Mouse (Mus musculus) cerebellum, adult 2 months (tissue): ENCODE data around the gene Zfp791. TPM values are rescaled to one million over a fixed set of nuclear protein-coding genes. Genes with fewer than 3 reads are reported as not detected.
"Not testable (repeated sequence)": the region's sequence is repeated elsewhere in the genome, so short reads cannot be mapped to it uniquely, and the experiment has no call there.

Source experiments
- DNase-seq, 2 experiments: peaks; one replicate each; pipeline ENCODE4 v3.0.0; 2021
- H3K27ac ChIP-seq: fragments of 200-500 bp; 2 replicates; pipeline ENCODE4 v1.5.1; 2012; ENCODE audit warnings: low read length, control low read depth, inconsistent platforms; ENCODE audit not compliant: insufficient read depth
- H3K27me3 ChIP-seq: fragments of 200-500 bp; 2 replicates; pipeline ENCODE4 v1.6.1; 2012; ENCODE audit warnings: inconsistent platforms, mild to moderate bottlenecking, low read length, moderate library complexity; ENCODE audit not compliant: control insufficient read depth, insufficient read depth
- H3K4me1 ChIP-seq: fragments of 200-500 bp; 2 replicates; pipeline ENCODE4 v1.6.1; 2011; ENCODE audit warnings: low read length; ENCODE audit not compliant: control insufficient read depth, insufficient read depth
- H3K4me3 ChIP-seq: fragments of 200-500 bp; replicated peaks from 2 replicates; pipeline ENCODE3; 2011; ENCODE audit warnings: mild to moderate bottlenecking, low read depth, low read length, control low read depth; ENCODE audit not compliant: insufficient read depth
- CTCF ChIP-seq: fragments of 200-500 bp; IDR thresholded peaks from 2 replicates; pipeline ENCODE4 v1.5.1; 2011; ENCODE audit warnings: low read depth, mild to moderate bottlenecking, control low read depth, low read length, moderate library complexity, borderline replicate concordance; ENCODE audit not compliant: insufficient read depth
- POLR2A ChIP-seq: fragments of 200-500 bp; IDR thresholded peaks from 2 replicates; pipeline ENCODE4 v1.6.1; 2011; ENCODE audit warnings: low read length, control low read depth, borderline replicate concordance; ENCODE audit not compliant: insufficient read depth
- WGBS: fragments of 180-500 bp; shearing (Covaris S2); methylation state at CpG from one replicate; pipeline ENCODE4 v1.1.7; 2018; 5-methylcytosine and 5-hydroxymethylcytosine counted together
- polyA plus RNA-seq: library from polyadenylated mRNA; depleted of rRNA; stranded (reverse); fragments of >200 nt; gene quantifications from 2 replicates; pipeline ENCODE4 v1.2.3, GENCODE M21; 2012; rRNA removed

The Zfp791 gene
- 4.5 and 4.8 TPM in 2 replicates for polyA plus RNA-seq

GRCm38 (mm10) chr8:85122995-85123394 lies at the start of gene Zfp791:
Gene Zfp791 (minus strand): TSS chr8:85123095.
- TF ChIP-seq CTCF = no peak
- TF ChIP-seq POLR2A = no peak
- WGBS = 81% methylated on average over 3 of the region's 3 CpGs
- no peaks in the 10 kb centered on the region for H3K27me3 ChIP-seq
- no peak for DNase-seq
- H3K4me1 ChIP-seq = no peaks in the 10 kb centered on the region; the same call in 1 of the 2 replicates
- H3K27ac ChIP-seq = no peak within 1 kb of the TSS
- no peak within 1 kb of the TSS for H3K4me3 ChIP-seq

- DNase-seq = peak; percentile 36 to 41
- WGBS = 13% methylated on average over 14 of the region's 14 CpGs
Observed at GRCm38 (mm10) chr8:85171291-85171690, 48.4 kb upstream of the Zfp791 start.

GRCm38 (mm10) chr8:85151624-85152023 lies 28.7 kb upstream of the Zfp791 start, which contains the start of gene Cks1brt:
Gene Cks1brt (plus strand): TSS chr8:85151924.
- no peak for DNase-seq
- Histone ChIP-seq H3K4me3 (no peak within 1 kb of the TSS), H3K27ac (no peak within 1 kb of the TSS), H3K27me3 (no peaks in the 10 kb centered on the region), H3K4me1 (no peaks in the 10 kb centered on the region)
- TF ChIP-seq CTCF (no peak), POLR2A (no peak)
- 83% methylated on average over 3 of the region's 3 CpGs for WGBS

More at GRCm38 (mm10) chr8:85171291-85171690, 48.4 kb upstream of the Zfp791 start:
- no peak for TF ChIP-seq POLR2A
- TF ChIP-seq CTCF = peak; percentile 42; the same call in 1 of the 2 replicates
- Histone ChIP-seq H3K4me1 (no peaks in the 10 kb centered on the region), H3K4me3 (no peak overlapping the region), H3K27me3 (no peaks in the 10 kb centered on the region), H3K27ac (no peak overlapping the region)

- H3K4me3 ChIP-seq = no peak overlapping the region
- no peaks in the 10 kb centered on the region for H3K27me3 ChIP-seq
- TF ChIP-seq POLR2A (no peak), CTCF (no peak)
- no peaks in the 10 kb centered on the region for H3K4me1 ChIP-seq
- WGBS = 92% methylated on average over 4 of the region's 4 CpGs
- no peak overlapping the region for H3K27ac ChIP-seq
- no peak for DNase-seq
Observed at GRCm38 (mm10) chr8:85142516-85142915, 19.6 kb upstream of the Zfp791 start.

- not testable (repeated sequence) for H3K27me3 ChIP-seq, H3K27ac ChIP-seq, H3K4me3 ChIP-seq, DNase-seq, H3K4me1 ChIP-seq
- 77% methylated on average over 2 of the region's 2 CpGs for WGBS
Observed at GRCm38 (mm10) chr8:85135690-85136089, 12.8 kb upstream of the Zfp791 start.

GRCm38 (mm10) chr8:85132335-85132734 lies 9.4 kb upstream of the Zfp791 start:
- no peaks in the 10 kb centered on the region for H3K27me3 ChIP-seq
- TF ChIP-seq CTCF (no peak), POLR2A (no peak)
- H3K4me3 ChIP-seq = no peak overlapping the region
- no peak for DNase-seq
- no peak overlapping the region for H3K27ac ChIP-seq
- H3K4me1 ChIP-seq = no peaks in the 10 kb centered on the region
- 98% methylated on average over 1 of the region's 1 CpGs for whole genome bisulfite sequencing

- TF ChIP-seq POLR2A = no peak
- TF ChIP-seq CTCF = no peak
- Histone ChIP-seq H3K4me3 (no peak overlapping the region), H3K27ac (no peak overlapping the region), H3K27me3 (no peaks in the 10 kb centered on the region), H3K4me1 (no peaks in the 10 kb centered on the region)
- no peak for DNase-seq
- WGBS = 88% methylated on average over 8 of the region's 8 CpGs
Observed at GRCm38 (mm10) chr8:85123691-85124090, 796 bp upstream of the Zfp791 start.

GRCm38 (mm10) chr8:85120251-85120650 lies 2.6 kb downstream of the Zfp791 start:
- not testable (repeated sequence) for H3K4me1 ChIP-seq, DNase-seq, H3K4me3 ChIP-seq, H3K27me3 ChIP-seq, H3K27ac ChIP-seq
- WGBS = 76% methylated on average over 5 of the region's 5 CpGs
